Mouse (Mus musculus): ENCODE results near the gene Dazap1. TPM values are rescaled to one million over a fixed set of nuclear protein-coding genes. Genes with fewer than 3 reads are reported as not detected.

Gene Dazap1
- total and polyA plus RNA-seq, 2 experiments from 2014 or later = 30.3 to 96.2 TPM

- H3K27me3 ChIP-seq (ENCODE audit: control insufficient read depth, insufficient read depth, low read length) = no peaks in the 10 kb centered on the region
- ATAC-seq (ENCODE audit: insufficient read depth, low read depth) (no peak), DNase-seq (ENCODE audit: low spot score) (no peak)
- H3K9ac ChIP-seq (replicated peaks; ENCODE audit: low read depth, low read length) = peak overlapping the region; percentile 33; the same call in 1 of the 2 replicates
- no peak overlapping the region for H3K4me2 ChIP-seq (ENCODE audit: low read depth, low read length)
- peaks cover 81% of the 10 kb centered on the region for H3K36me3 ChIP-seq (replicated peaks; ENCODE audit: control insufficient read depth, insufficient read depth, low read length)
- H3K4me1 ChIP-seq (ENCODE audit: control insufficient read depth, insufficient read depth) = peaks cover 16% of the 10 kb centered on the region
- no peaks in the 10 kb centered on the region for H3K9me3 ChIP-seq (replicated peaks; ENCODE audit: control insufficient read depth, low read length)
- WGBS = 75% methylated on average over 20 of the region's 20 CpGs
- H3K4me3 ChIP-seq (ENCODE audit: low read depth, low read length) = no peak overlapping the region
- H3K27ac ChIP-seq (ENCODE audit: low read depth) = peak overlapping the region; percentile 78
- TF ChIP-seq EP300 (IDR thresholded peaks at IDR 0.05; ENCODE audit: low read depth) = no peak
- no peak for TF ChIP-seq CTCF (IDR thresholded peaks at IDR 0.05; ENCODE audit: low read depth)
Observed at GRCm38 (mm10) chr10:80282481-80283441, 21.5 kb downstream of the Dazap1 start.

DNA sequence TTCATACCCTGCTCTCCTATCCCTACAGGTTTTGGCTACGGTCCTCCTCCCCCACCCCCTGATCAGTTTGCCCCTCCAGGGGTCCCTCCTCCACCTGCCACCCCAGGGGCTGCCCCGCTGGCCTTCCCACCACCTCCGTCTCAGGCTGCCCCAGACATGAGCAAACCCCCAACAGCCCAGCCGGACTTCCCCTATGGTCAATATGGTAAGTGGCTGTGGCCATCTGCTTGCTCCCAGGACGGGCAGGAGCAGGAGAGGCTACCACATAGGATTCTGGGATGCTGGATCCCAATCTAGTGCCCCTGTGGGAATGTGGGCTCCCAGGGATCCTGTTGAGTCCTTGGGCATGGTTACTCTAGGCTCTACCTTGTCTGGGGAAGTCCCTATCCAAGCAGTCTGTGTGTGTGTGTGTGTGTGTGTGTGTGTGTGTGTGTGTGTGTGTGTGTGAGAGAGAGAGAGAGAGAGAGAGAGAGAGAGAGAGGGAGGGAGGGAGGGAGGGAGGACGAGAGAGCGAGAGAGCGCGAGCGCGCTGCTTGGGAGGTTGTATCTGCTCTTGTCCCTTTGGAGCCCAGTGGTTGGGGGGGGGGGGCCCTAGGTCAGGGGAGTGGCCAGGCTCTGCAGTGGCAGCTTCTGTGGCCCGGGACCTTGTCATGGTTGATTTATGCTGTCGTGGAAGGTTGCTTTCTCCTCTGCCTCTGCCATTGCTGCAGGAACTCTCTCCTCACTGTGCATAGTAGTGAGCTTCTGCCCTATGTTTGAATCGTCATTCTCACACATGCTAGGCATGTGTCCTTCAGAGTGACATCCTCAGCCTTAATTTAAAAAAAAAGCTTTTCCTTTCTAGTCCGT, 24.2 kb downstream of the Dazap1 start:
- ATAC-seq (ENCODE audit: insufficient read depth, low read depth) (no peak), DNase-seq (ENCODE audit: low spot score) (no peak)
- H3K4me2 ChIP-seq (ENCODE audit: low read depth, low read length) = no peak overlapping the region
- no peak overlapping the region for H3K9ac ChIP-seq (replicated peaks; ENCODE audit: low read depth, low read length)
- 76% methylated on average over 15 of the region's 15 CpGs for WGBS
- H3K9me3 ChIP-seq (replicated peaks; ENCODE audit: control insufficient read depth, low read length) = no peaks in the 10 kb centered on the region
- peaks cover 16% of the 10 kb centered on the region for H3K4me1 ChIP-seq (ENCODE audit: control insufficient read depth, insufficient read depth)
- H3K36me3 ChIP-seq (replicated peaks; ENCODE audit: control insufficient read depth, insufficient read depth, low read length) = peaks cover 59% of the 10 kb centered on the region
- no peaks in the 10 kb centered on the region for H3K27me3 ChIP-seq (ENCODE audit: control insufficient read depth, insufficient read depth, low read length)
- H3K27ac ChIP-seq (ENCODE audit: low read depth) = no peak overlapping the region
- H3K4me3 ChIP-seq (ENCODE audit: low read depth, low read length) = no peak overlapping the region
- TF ChIP-seq EP300 (IDR thresholded peaks at IDR 0.05; ENCODE audit: low read depth) (no peak), CTCF (IDR thresholded peaks at IDR 0.05; ENCODE audit: low read depth) (no peak)

DNA sequence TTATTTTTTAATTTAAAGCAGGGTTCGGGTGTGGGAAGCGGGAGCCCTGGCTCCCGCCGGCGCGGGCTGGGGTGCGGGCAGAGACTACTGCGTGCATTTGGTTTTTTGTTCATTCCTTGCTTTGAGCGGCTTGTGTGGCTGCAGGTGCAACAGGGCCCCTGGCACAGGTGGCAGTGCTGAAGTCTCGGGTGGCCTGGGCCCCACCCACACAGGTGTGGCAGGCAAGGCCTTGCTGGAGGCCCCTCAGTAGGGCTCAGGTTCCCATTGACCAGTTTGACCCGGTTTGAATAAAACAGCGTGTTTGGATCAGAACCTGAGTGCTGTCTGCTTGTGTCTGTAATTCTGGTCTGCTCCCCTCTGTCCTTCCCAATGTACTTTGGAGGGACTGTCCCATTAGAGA, 26.8 kb downstream of the Dazap1 start:
- Histone ChIP-seq H3K9me3 (replicated peaks; ENCODE audit: control insufficient read depth, low read length) (no peaks in the 10 kb centered on the region), H3K27ac (ENCODE audit: low read depth) (no peak overlapping the region), H3K36me3 (replicated peaks; ENCODE audit: control insufficient read depth, insufficient read depth, low read length) (peaks cover 50% of the 10 kb centered on the region), H3K4me2 (ENCODE audit: low read depth, low read length) (no peak overlapping the region), H3K4me1 (ENCODE audit: control insufficient read depth, insufficient read depth) (no peaks in the 10 kb centered on the region), H3K9ac (replicated peaks; ENCODE audit: low read depth, low read length) (no peak overlapping the region), H3K27me3 (ENCODE audit: control insufficient read depth, insufficient read depth, low read length) (no peaks in the 10 kb centered on the region), H3K4me3 (ENCODE audit: low read depth, low read length) (no peak overlapping the region)
- TF ChIP-seq EP300 (IDR thresholded peaks at IDR 0.05; ENCODE audit: low read depth) = no peak
- no peak for TF ChIP-seq CTCF (IDR thresholded peaks at IDR 0.05; ENCODE audit: low read depth)
- DNase-seq (ENCODE audit: low spot score) = no peak
- 95% methylated on average over 12 of the region's 12 CpGs for WGBS
- ATAC-seq (ENCODE audit: insufficient read depth, low read depth) = no peak

GRCm38 (mm10) chr10:80288657-80289056, 27.4 kb downstream of the Dazap1 start:
- H3K9me3 ChIP-seq (replicated peaks; ENCODE audit: control insufficient read depth, low read length) = no peaks in the 10 kb centered on the region
- DNase-seq (ENCODE audit: low spot score) (no peak), ATAC-seq (ENCODE audit: insufficient read depth, low read depth) (no peak)
- H3K27ac ChIP-seq (ENCODE audit: low read depth) = no peak overlapping the region
- no peak overlapping the region for H3K9ac ChIP-seq (replicated peaks; ENCODE audit: low read depth, low read length)
- no peaks in the 10 kb centered on the region for H3K27me3 ChIP-seq (ENCODE audit: control insufficient read depth, insufficient read depth, low read length)
- H3K36me3 ChIP-seq (replicated peaks; ENCODE audit: control insufficient read depth, insufficient read depth, low read length) = peaks cover 46% of the 10 kb centered on the region
- TF ChIP-seq EP300 (IDR thresholded peaks at IDR 0.05; ENCODE audit: low read depth) (no peak), CTCF (IDR thresholded peaks at IDR 0.05; ENCODE audit: low read depth) (no peak)
- H3K4me1 ChIP-seq (ENCODE audit: control insufficient read depth, insufficient read depth) = no peaks in the 10 kb centered on the region
- WGBS = 62% methylated on average over 8 of the region's 8 CpGs
- no peak overlapping the region for H3K4me2 ChIP-seq (ENCODE audit: low read depth, low read length)
- no peak overlapping the region for H3K4me3 ChIP-seq (ENCODE audit: low read depth, low read length)
